In genomic region chr4:120682168-120682567, GRCm38 (mm10) we compare ENCODE assay signal across 9 mouse cellular contexts. TPM values are rescaled to one million over a fixed set of nuclear protein-coding genes. Genes with fewer than 3 reads are reported as not detected.
DNase-seq lines count a peak whose midpoint lies in the region; ATAC-seq and TF ChIP-seq lines count a peak whose summit lies in the region.
"Had no signal": no experiment of that assay in that cellular context is flagged by ENCODE, and none has a peak within 500 bp of the region (broad histone marks: within the 10 kb centered on the region; RNA-seq: fewer than 3 reads in every experiment).

No protein-coding gene starts in this region.

- intact Hi-C loops in left cerebral cortex, postnatal 10 days (cut with DNase I), result loop anchor here (2.0 to 5.0 kb wide), 2 partner anchors 93 to 230 kb away; partner anchors contain the start of gene Gm8439

- H3K36me3 ChIP-seq in kidney, embryonic 16.5 days (ENCODE audit: insufficient read depth, low read length), result no peaks in the 10 kb centered on the region
- H3K36me3 ChIP-seq in midbrain, postnatal 0 days (ENCODE audit: insufficient read depth, low read length), result no peaks in the 10 kb centered on the region
- H3K36me3 ChIP-seq: embryonic facial prominence, embryonic 12.5 days had no signal

- ATAC-seq in kidney, embryonic 16.5 days (ENCODE audit: low FRiP score, low TSS enrichment), result no peak
- no peak for ATAC-seq in Patski
- no peak for ATAC-seq in midbrain, postnatal 0 days (ENCODE audit: low FRiP score)

- no peak overlapping the region for H3K27ac ChIP-seq in kidney, embryonic 16.5 days (ENCODE audit: low read length)
- H3K27ac ChIP-seq in midbrain, postnatal 0 days (ENCODE audit: low read depth, low read length), result no peak overlapping the region
- H3K27ac ChIP-seq: embryonic facial prominence, embryonic 12.5 days had no signal

- POLR2A ChIA-PET in Patski (lab: Charles Lee), result interaction anchor here (0.6 kb wide), 2 partner anchors 97 to 126 kb away, joined by 4 read pairs; no protein-coding TSS in a partner anchor

- WGBS in kidney, embryonic 16.5 days, result 47% methylated on average over 10 of the region's 10 CpGs
- 40% methylated on average over 10 of the region's 10 CpGs for whole genome bisulfite sequencing in midbrain, postnatal 0 days

- H3K9ac ChIP-seq in kidney, embryonic 16.5 days (replicated peaks; ENCODE audit: low read length), result no peak overlapping the region
- H3K9ac ChIP-seq in midbrain, postnatal 0 days (replicated peaks; ENCODE audit: low read length, poor library complexity, severe bottlenecking), result no peak overlapping the region
- H3K9ac ChIP-seq: embryonic facial prominence, embryonic 12.5 days had no signal

- no peak overlapping the region for H3K4me2 ChIP-seq in kidney, embryonic 16.5 days (replicated peaks; ENCODE audit: low read depth, low read length)
- H3K4me2 ChIP-seq in midbrain, postnatal 0 days (ENCODE audit: low read depth, low read length, poor library complexity, severe bottlenecking), result no peak overlapping the region
- H3K4me2 ChIP-seq: embryonic facial prominence, embryonic 12.5 days had no signal

- peak; percentile 81 for TF ChIP-seq CTCF in Patski (IDR thresholded peaks at IDR 0.05)
- peak; percentile 80 for TF ChIP-seq CTCF in midbrain, postnatal 0 days (IDR thresholded peaks at IDR 0.05)

- no peaks in the 10 kb centered on the region for H3K27me3 ChIP-seq in kidney, embryonic 16.5 days (ENCODE audit: insufficient read depth, low read length)
- H3K27me3 ChIP-seq in Patski, result no peaks in the 10 kb centered on the region
- no peaks in the 10 kb centered on the region for H3K27me3 ChIP-seq in midbrain, postnatal 0 days (ENCODE audit: insufficient read depth, low read length)
- H3K27me3 ChIP-seq: embryonic facial prominence, embryonic 12.5 days had no signal

- peak; percentile 30 for DNase-seq in kidney, adult 11 months
- DNase-seq in Patski (ENCODE audit: low read depth, low spot score), result no peak
- DNase-seq in cerebellum, postnatal 14 days, result peak; percentile 81 to 82
- peak; percentile 71 for DNase-seq in heart, postnatal 4 days
- peak; percentile 51 to 64 for DNase-seq in left cerebral cortex, postnatal 10 days (ENCODE audit: extremely low spot score in 1 of 2, low spot score in 2 of 2)
- peak; percentile 53 for DNase-seq in midbrain, postnatal 0 days (ENCODE audit: low spot score)
- peak; percentile 35 for DNase-seq in telencephalon, adult 2 months (ENCODE audit: low read depth, low spot score)

- no peak overlapping the region for H3K4me3 ChIP-seq in kidney, embryonic 16.5 days (ENCODE audit: low read length)
- no peak overlapping the region for H3K4me3 ChIP-seq in midbrain, postnatal 0 days (ENCODE audit: low read depth, low read length)
- H3K4me3 ChIP-seq: embryonic facial prominence, embryonic 12.5 days had no signal

- no peaks in the 10 kb centered on the region for H3K9me3 ChIP-seq in kidney, embryonic 16.5 days (ENCODE audit: low read length)
- no peaks in the 10 kb centered on the region for H3K9me3 ChIP-seq in midbrain, postnatal 0 days (ENCODE audit: low read length)
- H3K9me3 ChIP-seq: embryonic facial prominence, embryonic 12.5 days had no signal

- H3K4me1 ChIP-seq in kidney, embryonic 16.5 days (ENCODE audit: insufficient read depth, low read length), result no peaks in the 10 kb centered on the region
- no peaks in the 10 kb centered on the region for H3K4me1 ChIP-seq in midbrain, postnatal 0 days (ENCODE audit: insufficient read depth, low read length)
- H3K4me1 ChIP-seq: embryonic facial prominence, embryonic 12.5 days had no signal

- in situ Hi-C loops in Patski (cut with MboI; ENCODE audit: low pct_unique_long_range_greater_than_20kb), result loop anchor here (5.0 to 10.0 kb wide), 2 partner anchors 90 to 213 kb away; no protein-coding TSS in a partner anchor

- CTCF ChIA-PET in Patski (lab: Charles Lee), result interaction anchor here (0.8 to 2.3 kb wide), 6 partner anchors 27 to 295 kb away, joined by 3 to 17 read pairs (median 3); partner anchors contain the start of gene Gm8439

RNA-seq across cellular contexts. Expression of gene Cited4, which starts 15.8 kb away (rescaled TPM):
- polyA plus RNA-seq in kidney, embryonic 16.5 days (2015; fragmentation: Nextera tagmentation; extraction: Ambion mirVana), result 10.6 and 13.1 TPM in 2 replicates
- 0.10 TPM for polyA plus RNA-seq in Patski (2021)
- 10 to 100 TPM; 78.9 to 84.3 TPM for total RNA-seq in heart, postnatal 4 days (2021)
- 1 to 10 TPM; 7.0 to 9.0 TPM for total RNA-seq in left cerebral cortex, postnatal 10 days (2021)
- 5.2 and 9.7 TPM in 2 replicates for total RNA-seq in midbrain, postnatal 0 days (2014; rRNA removed)
- polyA plus RNA-seq in midbrain, postnatal 0 days (2015; fragmentation: Nextera tagmentation; extraction: Ambion mirVana), result 6.6 and 7.5 TPM in 2 replicates
